Mouse (Mus musculus) R1 (cell line): Measurements from ENCODE around the gene Maz.

Experiments
- DNase-seq: peaks from one replicate; pipeline ENCODE4 v3.0.0-alpha.2; 2018; ENCODE audit warnings: low read depth, low spot score

The Maz gene

DNA sequence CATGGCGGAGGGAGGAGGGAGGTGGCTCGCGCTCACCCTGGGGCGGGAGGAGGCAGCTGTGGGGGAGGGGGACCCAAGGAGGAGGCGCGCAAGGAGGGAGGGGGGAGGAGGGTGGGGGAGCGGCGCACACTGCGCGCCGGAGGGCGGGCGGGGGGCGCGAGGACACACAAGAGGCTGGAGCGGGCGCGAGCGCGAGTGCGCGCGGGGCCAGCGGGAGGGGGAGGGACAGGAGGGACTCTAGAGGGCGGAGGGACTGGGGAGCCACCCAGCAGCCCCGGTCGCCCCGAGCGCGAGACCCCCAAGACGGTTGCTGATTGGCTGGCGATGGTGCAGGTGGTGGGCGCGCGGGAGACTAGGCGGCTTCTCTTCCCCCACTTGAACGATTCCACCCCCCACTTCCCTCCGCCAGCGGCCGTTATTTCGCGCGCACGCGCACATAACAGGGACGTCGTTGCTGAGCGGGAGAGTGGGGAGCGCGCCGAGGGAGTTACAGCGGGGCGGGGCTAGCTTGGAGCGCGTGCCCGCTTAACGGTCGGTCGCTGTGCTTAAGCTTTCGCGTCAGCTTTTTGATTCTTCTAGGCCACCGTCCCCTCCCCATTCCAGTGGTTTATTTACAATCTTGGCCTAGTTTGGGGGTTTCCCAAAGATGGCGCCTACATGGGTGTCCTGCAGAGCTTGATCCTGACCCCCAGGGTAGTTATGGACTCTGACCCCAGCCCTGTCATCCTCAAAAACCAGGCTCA lies at the start of gene Maz:
Gene Maz, minus strand, starts transcription at position 54 of the 743 bp plus-strand sequence.
- DNase-seq: peak; percentile 99

DNA sequence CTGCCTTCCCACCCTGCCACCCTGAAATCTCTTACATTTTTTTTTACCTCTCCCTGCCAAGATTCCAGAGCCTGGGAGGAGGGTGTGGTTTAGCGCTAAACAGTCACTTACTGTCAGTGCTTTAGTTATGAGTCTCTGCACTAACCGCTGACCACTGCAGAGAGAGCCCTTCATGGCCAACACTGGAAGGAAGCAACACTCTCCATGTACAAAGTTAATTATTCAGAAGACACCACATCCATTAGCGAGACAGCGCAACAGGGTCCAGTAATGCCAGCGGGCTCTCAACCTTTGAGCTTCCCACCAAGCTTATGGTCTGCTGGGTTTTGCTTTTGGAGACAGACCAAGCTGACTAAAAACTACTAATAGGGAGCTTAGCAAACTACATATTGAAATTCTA lies 49.4 kb upstream of the Maz start:
- no peak for DNase-seq

DNA sequence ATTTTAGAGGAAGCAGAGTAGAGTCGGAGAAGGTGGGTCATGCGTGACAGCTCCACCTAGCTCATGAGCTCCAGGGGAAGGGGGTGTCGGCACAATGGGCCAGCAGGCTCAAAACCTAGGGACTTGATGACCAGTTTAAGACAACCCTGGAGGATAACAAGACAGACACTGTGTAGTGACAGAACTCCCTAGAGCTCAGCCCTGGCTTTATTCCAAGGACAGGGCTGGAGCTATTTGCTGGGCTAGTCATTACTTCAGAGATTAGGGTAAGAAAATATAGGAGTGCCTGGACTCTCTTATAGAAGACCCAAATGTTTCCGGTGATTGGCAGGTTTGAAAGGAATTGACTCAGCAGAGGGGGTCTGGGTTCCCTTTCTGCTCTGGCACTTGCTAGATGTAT lies 46.4 kb upstream of the Maz start:
- no peak for DNase-seq

DNA sequence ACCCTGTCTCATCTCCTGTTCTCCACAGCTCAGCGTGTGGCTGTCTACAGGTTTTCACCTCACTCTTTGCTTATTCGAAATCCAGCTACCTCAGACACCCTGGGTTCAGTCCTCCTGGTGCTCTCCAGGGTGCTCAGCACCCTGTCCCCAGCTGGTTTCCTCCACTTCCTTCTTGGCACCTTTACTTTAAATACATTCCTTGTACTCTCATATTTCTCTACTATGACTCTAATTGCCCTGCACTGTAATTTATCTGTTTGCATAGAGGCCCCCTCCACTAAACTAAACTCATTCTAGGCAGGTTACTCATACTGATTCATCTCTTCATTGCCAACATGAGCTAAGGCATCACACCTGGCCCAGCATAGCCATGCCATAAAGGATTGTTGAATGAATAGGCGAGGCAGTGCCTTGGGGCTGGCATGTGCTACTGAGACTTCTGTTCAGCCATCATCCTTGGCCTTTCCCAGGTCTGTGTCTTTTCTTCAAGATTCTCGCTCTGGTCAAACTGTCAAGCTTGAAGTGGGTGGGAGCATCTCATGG lies 44.1 kb upstream of the Maz start:
- no peak for DNase-seq

DNA sequence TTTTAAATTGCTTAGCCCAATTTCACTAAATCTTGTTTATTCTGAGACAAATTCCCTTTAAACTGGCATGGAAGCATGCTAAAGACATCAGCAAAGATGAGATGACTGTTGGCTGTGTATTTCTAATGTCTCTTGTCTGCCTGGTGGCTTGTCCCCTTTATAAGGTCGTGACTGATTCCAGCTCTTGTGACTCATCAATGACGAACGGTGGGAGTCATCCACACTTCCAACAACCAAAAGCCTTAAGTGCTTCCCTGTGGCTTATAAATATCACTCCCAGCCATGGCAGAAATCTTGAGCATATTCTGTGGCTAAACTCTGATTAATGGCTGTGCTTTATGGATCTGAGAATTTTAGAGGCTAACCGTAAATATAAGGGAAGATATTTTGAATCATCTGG lies 39.5 kb upstream of the Maz start:
- DNase-seq: no peak

DNA sequence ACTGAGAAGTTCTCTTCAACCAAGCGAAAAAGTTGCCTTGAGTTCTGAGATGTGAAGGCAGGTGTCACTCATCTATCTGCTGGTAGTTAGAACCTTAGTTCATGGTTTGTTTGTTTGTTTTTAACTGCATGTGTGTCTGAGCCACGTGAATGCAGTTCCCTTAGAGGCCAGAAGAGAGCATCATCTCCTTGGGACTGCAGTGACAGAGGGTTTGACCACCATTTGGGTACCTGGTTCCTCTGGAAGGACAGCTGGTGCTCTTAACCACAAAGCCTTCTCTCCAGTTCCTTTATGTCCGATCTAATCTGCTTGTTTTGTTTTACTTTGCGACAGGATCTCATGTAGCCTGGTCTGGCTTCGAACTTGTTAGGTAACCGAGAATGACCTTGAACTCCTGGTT lies 38.7 kb upstream of the Maz start:
- DNase-seq: peak; percentile 49

DNA sequence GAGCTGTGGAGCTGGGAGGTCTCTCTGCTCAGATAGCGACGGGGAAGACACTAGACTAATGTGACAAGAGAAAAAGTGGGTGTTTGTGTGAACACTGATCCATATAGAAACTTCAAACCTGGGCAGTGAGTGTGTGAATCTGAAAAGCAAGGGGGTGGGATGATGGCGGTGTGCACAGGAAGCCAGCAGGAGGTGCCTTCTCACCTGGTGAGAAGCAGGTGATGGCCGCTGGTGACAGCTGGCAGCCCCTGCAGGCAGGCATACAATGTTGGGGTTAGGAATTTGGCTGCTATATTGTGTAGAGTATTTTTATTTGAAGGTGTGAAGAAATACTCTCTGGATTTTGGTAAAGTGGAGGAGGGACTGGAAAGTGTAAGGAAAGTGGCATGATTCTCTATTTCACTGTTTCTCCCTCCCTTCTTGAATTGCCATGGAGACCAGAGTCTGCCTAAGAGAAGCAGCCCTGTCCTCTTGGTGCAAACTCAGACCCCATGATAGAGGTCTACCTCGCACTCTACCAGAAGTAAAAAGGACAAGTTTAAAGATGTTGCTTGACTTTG lies 28.3 kb upstream of the Maz start:
- no peak for DNase-seq

DNA sequence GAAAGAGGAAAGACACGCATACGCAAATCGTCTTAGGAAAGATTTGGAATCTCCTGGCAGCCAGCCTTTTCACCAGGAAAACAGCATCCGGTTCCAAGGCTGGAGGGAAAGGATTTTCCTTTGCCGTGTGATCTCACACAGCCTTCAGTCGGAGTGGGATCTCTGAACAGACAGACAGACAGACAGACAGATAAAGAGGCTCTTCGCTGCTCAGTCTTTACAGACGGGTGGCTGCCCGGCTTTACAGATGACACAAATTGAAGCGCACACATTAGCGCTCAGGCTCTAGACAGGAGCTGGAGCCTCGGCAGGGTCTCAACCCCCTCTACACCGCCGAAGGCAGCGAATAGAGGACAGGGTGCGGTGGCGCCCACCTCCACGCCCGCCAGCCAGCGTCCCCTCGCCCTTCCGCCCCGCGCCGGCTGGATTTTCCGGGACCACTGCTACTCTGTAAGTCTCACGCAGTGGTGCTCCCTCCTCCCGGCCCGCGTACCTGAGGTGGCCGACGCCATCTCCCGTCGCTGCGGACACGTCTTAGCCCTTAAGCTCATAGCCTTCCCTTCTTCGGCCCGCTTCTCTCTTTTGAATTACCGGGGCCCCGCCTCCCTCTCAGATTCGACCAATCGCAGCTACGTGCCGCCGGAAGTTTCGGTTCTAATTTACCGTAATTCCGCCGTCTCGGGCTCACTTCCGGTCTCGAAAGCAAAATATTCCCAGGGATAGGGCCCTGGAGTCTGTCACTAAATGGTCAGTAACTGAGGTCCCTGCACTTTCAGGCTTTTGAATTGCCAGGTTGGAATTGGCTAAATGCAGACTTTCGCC lies 15.2 kb upstream of the Maz start, which contains the start of gene Kif22:
Gene Kif22, minus strand, starts transcription at position 621 of the 822 bp plus-strand sequence.
- peak; percentile 91 for DNase-seq

DNA sequence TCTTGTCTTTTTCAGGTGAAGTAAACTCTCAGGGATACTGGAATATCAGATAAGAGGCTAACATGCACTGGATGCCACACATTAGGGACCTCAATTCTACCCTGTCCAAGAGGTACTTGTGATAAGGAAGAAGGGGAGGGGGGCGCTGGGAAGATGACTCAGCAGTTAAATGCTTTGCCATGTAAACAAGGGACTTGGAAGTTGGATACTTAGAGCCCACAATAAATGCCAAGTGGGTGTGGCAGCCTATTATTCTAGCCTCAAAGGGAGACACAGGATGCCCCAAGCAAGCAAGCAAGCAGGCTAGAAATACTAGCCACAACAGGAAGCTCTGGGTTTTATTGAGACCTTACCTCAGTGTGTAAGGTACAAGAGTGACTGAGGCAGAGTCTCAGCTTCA lies 4.4 kb upstream of the Maz start:
- peak; percentile 78 for DNase-seq

DNA sequence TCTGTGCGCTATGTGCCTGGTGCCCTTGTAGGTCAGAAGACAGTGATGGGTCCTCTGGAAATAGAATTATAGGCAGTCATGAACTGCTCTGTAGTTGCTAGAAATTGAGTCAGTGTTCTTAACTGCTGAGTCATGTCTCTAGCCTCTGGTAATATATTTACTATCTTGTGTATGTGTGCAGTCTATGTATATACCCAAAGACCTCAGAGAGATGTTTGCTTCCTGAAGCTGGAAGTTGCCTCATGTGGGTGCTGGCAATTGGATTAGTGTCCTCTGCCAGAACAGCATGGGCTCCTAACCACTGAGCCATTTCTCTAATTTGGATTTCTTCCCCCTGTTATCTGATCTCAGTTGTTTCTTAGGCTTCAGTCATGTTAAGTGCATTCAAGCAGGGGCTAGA lies 3.3 kb upstream of the Maz start:
- no peak for DNase-seq

DNA sequence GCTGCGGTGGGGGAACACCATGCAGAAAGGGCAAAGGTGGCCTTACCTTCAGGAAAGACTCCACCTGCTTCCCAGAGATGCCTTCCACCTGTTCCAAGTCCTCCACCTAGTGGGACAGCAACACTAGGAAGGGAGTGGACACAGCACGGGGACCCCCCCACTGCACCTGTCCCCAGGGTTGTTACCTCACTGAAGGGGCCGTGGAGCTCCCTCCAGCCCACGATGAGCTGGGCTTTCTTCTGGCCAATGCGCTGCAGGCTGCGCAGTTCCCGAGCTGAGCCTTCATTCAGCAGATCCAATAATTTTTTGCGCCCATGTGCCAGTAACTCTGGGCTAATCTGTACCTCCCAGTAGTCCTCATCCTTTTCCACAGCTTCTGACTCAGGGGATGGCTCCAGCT lies 1.0 kb upstream of the Maz start:
- DNase-seq: no peak

DNA sequence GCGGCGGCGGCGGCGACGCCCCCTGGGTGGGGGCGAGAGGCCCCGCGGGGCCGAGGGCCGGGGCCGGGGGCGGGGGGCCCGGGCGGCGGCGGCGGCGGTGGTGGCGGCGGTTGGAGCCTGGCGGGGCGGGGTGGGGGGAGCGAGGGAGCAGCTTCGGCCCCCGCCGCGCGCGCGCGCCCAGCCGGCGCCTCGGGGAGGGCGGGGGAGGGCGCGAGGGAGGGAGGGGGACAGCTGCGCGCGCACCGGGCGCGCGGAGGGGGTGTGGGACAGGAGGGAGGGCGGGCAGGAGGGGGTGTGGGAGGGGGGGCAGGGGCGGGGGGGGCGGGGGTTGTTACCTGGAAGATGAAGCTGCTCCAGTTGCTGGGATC lies 237 bp downstream of the Maz start:
- DNase-seq: no peak

DNA sequence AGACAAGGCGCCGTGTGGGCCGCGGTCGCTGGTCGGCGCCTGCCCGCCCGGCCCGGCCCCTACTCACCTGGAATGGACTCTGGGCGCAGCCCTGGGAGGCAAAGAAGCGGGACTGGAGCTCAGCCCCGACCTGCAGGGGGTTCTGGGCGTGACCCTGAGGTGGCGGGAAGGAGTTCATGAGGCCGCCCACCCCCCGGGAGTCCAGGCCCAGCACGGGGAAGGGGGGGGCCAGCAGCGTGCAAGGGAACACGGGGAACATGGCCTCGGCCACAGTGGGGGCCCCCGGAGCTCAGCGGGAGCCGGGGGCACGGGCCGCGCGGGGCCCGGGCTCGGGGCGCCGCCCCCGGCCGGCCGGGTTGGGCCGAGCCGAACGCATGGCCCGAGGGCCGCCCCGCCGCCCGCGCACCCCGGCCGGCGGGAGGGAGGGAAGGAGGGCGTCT lies 656 bp downstream of the Maz start:
- DNase-seq: peak; percentile 87

DNA sequence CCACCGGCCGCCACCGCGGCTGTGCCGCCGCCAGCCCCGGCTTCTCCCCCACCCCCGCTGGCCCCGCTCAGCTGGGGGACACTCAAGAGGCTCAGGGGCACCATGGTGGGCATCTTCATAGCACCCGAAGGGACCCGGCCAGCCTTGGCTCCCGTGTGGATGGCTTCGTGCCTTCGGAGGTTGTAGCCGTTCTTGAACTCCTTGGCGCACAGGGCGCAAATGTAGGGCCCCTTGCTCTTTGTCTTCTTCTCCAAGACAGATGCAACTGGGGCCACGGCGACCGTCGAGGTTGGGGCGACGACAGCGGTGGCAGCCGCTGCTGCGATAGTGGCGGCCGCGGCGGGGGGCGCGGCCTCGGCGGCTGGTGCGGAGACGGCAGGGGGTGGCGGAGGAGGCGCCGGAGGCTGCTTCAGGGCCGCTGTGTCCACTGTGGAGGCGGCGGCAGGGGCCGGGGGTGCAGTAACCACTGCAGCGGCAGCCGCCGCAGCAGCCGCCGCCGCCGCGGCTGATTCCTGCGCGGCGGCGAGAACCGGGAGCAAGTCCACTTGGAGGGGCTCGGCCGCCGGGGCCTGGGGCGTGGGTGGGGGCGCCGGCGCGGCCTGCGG lies 1.2 kb downstream of the Maz start:
- peak; percentile 53 for DNase-seq

DNA sequence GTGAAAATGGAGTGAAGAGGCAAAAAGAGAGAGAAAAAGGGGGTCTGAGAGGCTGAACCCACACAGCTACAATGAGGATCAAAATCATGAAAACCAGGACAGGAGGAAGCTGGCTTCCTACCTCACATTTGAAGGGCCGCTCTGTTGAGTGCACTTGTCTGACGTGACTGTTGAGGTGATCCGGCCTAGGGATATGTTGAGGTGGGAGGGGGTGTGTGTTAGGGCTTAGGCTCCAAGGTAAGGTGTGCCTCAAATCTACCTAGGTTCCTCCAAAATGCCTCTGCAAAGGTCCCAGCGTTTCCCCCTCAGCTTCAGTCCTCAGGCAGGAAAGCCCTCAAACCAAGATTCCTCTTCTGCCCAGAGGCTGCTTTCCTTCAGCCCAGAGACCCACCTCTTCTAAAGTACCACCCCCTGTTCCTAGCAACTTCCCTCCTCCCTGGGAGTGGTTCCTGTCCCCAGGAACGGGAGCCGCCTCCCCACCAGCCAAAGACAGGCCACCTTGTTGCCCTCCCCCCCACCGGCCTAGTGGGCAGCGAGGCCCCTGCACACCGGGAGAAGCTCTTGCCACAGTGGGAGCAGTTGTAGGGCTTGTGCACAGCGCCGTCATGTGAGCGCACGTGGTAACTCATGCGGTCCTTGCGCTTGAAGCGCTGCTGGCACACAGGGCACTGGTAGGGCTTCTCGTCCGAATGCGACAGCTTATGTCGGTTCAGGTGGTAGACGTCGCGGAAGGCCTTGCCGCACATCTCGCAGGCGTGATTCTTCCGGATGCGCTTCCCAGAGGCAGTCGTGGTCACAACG lies 1.9 kb downstream of the Maz start:
- peak; percentile 85 for DNase-seq

DNA sequence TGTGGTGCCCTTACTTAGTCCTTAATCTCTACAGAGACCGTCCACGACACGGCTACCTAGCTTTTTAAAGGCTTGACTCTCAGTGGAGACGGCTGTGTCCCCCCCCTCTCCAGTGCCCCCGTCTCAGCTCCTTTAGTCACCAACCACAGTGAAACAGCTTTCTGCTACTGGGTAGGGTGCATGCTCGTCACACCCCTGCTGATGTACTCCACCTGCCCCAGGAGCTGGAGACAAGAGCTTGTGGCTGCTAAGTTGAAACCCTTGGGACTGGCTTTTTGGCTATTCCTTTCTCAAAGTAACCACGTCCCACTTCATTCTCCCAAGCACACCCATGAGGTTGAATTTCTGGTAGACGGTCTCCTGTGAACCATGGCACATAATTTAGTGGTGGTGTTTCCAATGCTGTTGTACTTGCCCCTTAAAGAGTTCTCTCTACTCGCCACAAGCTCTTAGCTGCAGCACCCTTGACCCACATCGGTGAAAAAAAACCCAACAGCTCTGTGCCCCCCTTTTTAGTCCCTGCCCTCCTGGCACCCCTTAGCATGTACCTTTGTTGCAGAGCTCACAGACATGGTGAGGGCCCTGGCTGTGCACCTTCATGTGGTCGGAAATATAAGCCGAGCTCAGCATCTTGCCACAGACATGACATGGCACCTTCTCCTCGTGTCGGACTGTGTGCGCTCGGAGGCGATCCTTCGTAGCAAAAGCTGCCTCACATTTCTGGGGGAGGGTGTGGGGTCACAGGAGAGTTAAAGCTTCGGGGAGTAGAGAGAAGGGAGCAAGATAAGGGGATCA lies 2.7 kb downstream of the Maz start:
- DNase-seq: no peak

DNA sequence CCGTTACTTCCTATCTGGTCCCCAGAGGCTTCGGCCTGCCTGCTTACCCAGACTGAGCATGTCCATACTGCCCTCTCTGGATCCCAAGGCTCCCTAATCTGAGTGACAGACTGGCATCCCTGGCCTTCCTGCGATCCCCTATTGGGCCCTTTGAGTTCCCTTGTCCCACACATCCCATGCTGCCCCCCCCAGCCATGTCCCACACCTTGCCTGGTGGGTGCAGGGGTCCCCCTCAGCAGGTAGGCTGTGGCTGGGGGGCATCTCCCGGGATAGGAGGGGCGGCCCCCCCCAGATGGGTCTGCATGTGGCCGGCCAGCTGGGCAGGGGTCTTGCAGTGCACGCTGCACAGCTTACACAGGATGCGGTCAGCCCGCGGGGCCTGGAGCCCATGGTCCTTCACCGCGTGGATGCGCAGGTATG lies 3.6 kb downstream of the Maz start:
- no peak for DNase-seq

DNA sequence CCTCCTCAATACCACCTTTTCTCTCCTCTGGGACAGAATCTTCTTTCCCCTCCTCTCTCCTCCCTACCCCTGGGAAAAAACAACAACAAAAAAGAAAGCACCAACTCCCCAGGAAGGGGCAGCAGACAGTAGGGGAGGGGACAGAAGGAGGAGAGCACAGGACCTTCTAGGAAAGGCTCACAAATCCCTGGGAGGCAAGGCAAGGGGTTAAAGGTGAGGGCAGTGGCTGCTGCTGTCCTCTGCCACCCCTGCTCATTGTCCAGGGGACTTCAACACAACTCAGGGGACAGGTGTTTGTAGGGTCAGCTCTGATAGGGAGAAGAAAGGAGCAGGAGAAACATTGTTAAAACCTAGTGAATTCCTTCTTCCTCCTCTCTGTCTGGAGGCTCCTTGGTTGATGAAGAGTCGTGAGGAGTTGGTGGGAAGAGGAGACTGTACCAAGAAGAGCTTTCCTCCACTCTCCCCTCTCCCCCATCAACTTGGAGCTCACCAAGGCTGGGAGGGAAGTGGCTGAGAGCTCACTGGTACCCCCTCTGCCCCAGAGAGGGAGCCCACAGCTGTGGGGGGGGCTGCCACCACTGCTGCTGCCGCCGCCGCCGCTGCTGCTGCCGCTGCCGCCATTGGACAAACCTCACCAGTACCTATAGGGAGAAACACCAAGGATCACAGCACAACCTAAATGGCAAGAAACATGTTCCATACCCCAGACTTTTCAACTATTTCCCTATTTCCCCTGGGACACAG lies 4.1 kb downstream of the Maz start:
- DNase-seq: no peak
